Mouse (Mus musculus): ENCODE measurements around the gene Shroom1. TPM values are rescaled to one million over a fixed set of nuclear protein-coding genes. Genes with fewer than 3 reads are reported as not detected.

The Shroom1 gene
- polyA plus RNA-seq (2021; fragmentation: Nextera tagmentation) = 4.1 and 4.4 TPM in 2 replicates
- long read RNA-seq, experiment 1, transcript Shroom1-204 (8 exons, 3,312 nt) = major isoform, 19 of 49 reads
- long read RNA-seq, experiment 1, partial matches to known transcripts = 13 of 49 reads
- long read RNA-seq, experiment 1, other reads (novel, unspliced or antisense) = 12 of 49 reads
- long read RNA-seq, experiment 2, partial matches to known transcripts = 1 of 6 reads
- long read RNA-seq, experiment 2, other reads (novel, unspliced or antisense) = 3 of 6 reads

GRCm38 (mm10) chr11:53456474-53457371, at the start of gene Shroom1, which contains the start of gene Gm10447:
Gene Shroom1, plus strand, starts transcription at chr11:53457205.
Gene Gm10447, minus strand, starts transcription at chr11:53457110.

GRCm38 (mm10) chr11:53423036-53423435, 34.0 kb upstream of the Shroom1 start, which contains the start of gene Leap2:
Gene Leap2, minus strand, starts transcription at chr11:53423170.

GRCm38 (mm10) chr11:53430670-53431346, 26.2 kb upstream of the Shroom1 start, which contains the start of the genes Uqcrq and Gdf9:
Gene Uqcrq, minus strand, starts transcription at chr11:53430831.
Gene Gdf9, plus strand, starts transcription at chr11:53431023.

GRCm38 (mm10) chr11:53469968-53470695, 13.1 kb downstream of the Shroom1 start, which contains the start of gene Gm9837:
Gene Gm9837, minus strand, starts transcription at chr11:53470479.

GRCm38 (mm10) chr11:53479783-53480301, 22.8 kb downstream of the Shroom1 start, which contains the start of the genes Gm9945 and Sowaha:
Gene Gm9945, plus strand, starts transcription at chr11:53480166.
Gene Sowaha, minus strand, starts transcription at chr11:53480274.

Other genes with a start within 250 kb of the Shroom1 start
- gene Hspa4, start 156.7 kb upstream of the Shroom1 start, polyA plus RNA-seq (2021; fragmentation: Nextera tagmentation) = 32.3 and 41.1 TPM in 2 replicates
- 9.1 and 10.6 TPM in 2 replicates for gene Zcchc10, start 132.5 kb upstream of the Shroom1 start, polyA plus RNA-seq (2021; fragmentation: Nextera tagmentation)
- 7.5 and 59.8 TPM in 2 replicates for gene Aff4, start 106.4 kb upstream of the Shroom1 start, polyA plus RNA-seq (2021; fragmentation: Nextera tagmentation)
- gene Leap2, start 34.0 kb upstream of the Shroom1 start, polyA plus RNA-seq (2021; fragmentation: Nextera tagmentation) = not detected in 2 replicates
- 1,761 and 1,964 TPM in 2 replicates for gene Uqcrq, start 26.4 kb upstream of the Shroom1 start, polyA plus RNA-seq (2021; fragmentation: Nextera tagmentation)
- 1.1 and 1.5 TPM in 2 replicates for gene Gdf9, start 26.2 kb upstream of the Shroom1 start, polyA plus RNA-seq (2021; fragmentation: Nextera tagmentation)
- gene Gm10447, start 95 bp upstream of the Shroom1 start, polyA plus RNA-seq (2021; fragmentation: Nextera tagmentation) = 0.04 TPM in 1 of 2 replicates, not detected in the other
- gene Gm9837, start 13.3 kb downstream of the Shroom1 start, polyA plus RNA-seq (2021; fragmentation: Nextera tagmentation) = not detected in 2 replicates
- gene Gm9945, start 23.0 kb downstream of the Shroom1 start, polyA plus RNA-seq (2021; fragmentation: Nextera tagmentation) = 1.2 and 1.8 TPM in 2 replicates
- gene Sowaha, start 23.1 kb downstream of the Shroom1 start, polyA plus RNA-seq (2021; fragmentation: Nextera tagmentation) = 31.2 and 38.6 TPM in 2 replicates
- gene Sept8, start 62.1 kb downstream of the Shroom1 start, polyA plus RNA-seq (2021; fragmentation: Nextera tagmentation) = 129 and 140 TPM in 2 replicates
- 119 and 137 TPM in 2 replicates for gene Kif3a, start 110.2 kb downstream of the Shroom1 start, polyA plus RNA-seq (2021; fragmentation: Nextera tagmentation)
- 0.58 TPM in 1 of 2 replicates, not detected in the other for gene Il4, start 161.5 kb downstream of the Shroom1 start, polyA plus RNA-seq (2021; fragmentation: Nextera tagmentation)
- gene Il13, start 177.5 kb downstream of the Shroom1 start, polyA plus RNA-seq (2021; fragmentation: Nextera tagmentation) = not detected in 2 replicates

Measured in left cerebral cortex, adult 6 months (tissue).